Mouse (Mus musculus) G1E (cell line): Measurements from ENCODE around the gene Hacd1.

Experiments used
- CTCF ChIP-seq: IDR thresholded peaks from 2 replicates; pipeline ENCODE4 v1.5.1; 2012; ENCODE audit warnings: low read depth, low read length, inconsistent platforms, mixed read lengths
- GATA1 ChIP-seq: IDR thresholded peaks from 2 replicates; pipeline ENCODE4 v1.6.1; 2012; ENCODE audit warnings: borderline replicate concordance, low read length, inconsistent platforms, mixed read lengths
- GATA2 ChIP-seq: IDR thresholded peaks from 2 replicates; pipeline ENCODE4 v1.6.1; 2012; ENCODE audit warnings: low read depth, low read length, inconsistent platforms, borderline replicate concordance

- no peak for TF ChIP-seq CTCF
- TF ChIP-seq GATA1, result no peak
- no peak for TF ChIP-seq GATA2
These were observed 48.0 kb upstream of the Hacd1 start for GRCm38 (mm10) chr2:14103924-14104323.
